Mouse (Mus musculus) myocyte (in vitro differentiated cells): ENCODE measurements around the gene Omt2b.

ENCODE experiments used
- CEBPB ChIP-seq: IDR thresholded peaks from 2 replicates; pipeline ENCODE4 v1.6.1; 2011; ENCODE audit warnings: mild to moderate bottlenecking, moderate library complexity; ENCODE audit not compliant: poor library complexity, insufficient read depth, severe bottlenecking
- MAX ChIP-seq: IDR thresholded peaks from one replicate; pipeline ENCODE4 v1.6.1; 2011; ENCODE audit warnings: low read depth, mild to moderate bottlenecking, control low read depth
- MYOD1 ChIP-seq, 3 experiments: IDR thresholded peaks; one replicate each; pipeline ENCODE4 v1.6.1; 2011; ENCODE audit warnings: control low read depth in 2 of 3, low read depth in 2 of 3, mild to moderate bottlenecking in 2 of 3, moderate library complexity in 1 of 3; ENCODE audit not compliant: insufficient read length in 2 of 3, control insufficient read depth in 1 of 3
- MYOG ChIP-seq, 3 experiments: IDR thresholded peaks; one replicate each; pipeline ENCODE4 v1.6.1; 2011; ENCODE audit warnings: control low read depth in 2 of 3, low read depth in 2 of 3, mild to moderate bottlenecking in 2 of 3; ENCODE audit not compliant: insufficient read length in 2 of 3, control insufficient read depth in 1 of 3, insufficient read depth in 1 of 3
- POLR2A ChIP-seq: IDR thresholded peaks from one replicate; pipeline ENCODE4 v1.6.1; 2011; ENCODE audit warnings: low read depth, mild to moderate bottlenecking, control low read depth, moderate library complexity; ENCODE audit not compliant: insufficient read length
- POLR2AphosphoS2 ChIP-seq: IDR thresholded peaks from one replicate; pipeline ENCODE4 v1.6.1; 2011; ENCODE audit warnings: low read depth, control low read depth; ENCODE audit not compliant: insufficient read length
- SRF ChIP-seq: IDR thresholded peaks from one replicate; pipeline ENCODE4 v1.6.1; 2011; ENCODE audit warnings: low read depth; ENCODE audit not compliant: control insufficient read depth, insufficient read length
- TCF12 ChIP-seq: IDR thresholded peaks from one replicate; pipeline ENCODE4 v1.6.1; 2011; ENCODE audit warnings: mild to moderate bottlenecking, control low read depth; ENCODE audit not compliant: poor library complexity, insufficient read depth, severe bottlenecking
- USF1 ChIP-seq: IDR thresholded peaks from one replicate; pipeline ENCODE4 v1.6.1; 2011; ENCODE audit warnings: low read depth, mild to moderate bottlenecking, control low read depth, moderate library complexity

GRCm38 (mm10) chr9:78314696-78315095, 12.7 kb upstream of the Omt2b start, which contains the start of gene Omt2a:
- no peak for TF ChIP-seq CEBPB
- TF ChIP-seq MYOG (IDR thresholded peaks at IDR 0.05; ENCODE audit: control insufficient read depth in 1 of 3, insufficient read depth in 1 of 3, insufficient read length in 2 of 3, low read depth in 2 of 3), result no peak
- TF ChIP-seq POLR2A, result no peak
- TF ChIP-seq SRF, result no peak
- TF ChIP-seq POLR2AphosphoS2, result no peak
- TF ChIP-seq USF1, result no peak
- TF ChIP-seq MYOD1 (IDR thresholded peaks at IDR 0.05; ENCODE audit: control insufficient read depth in 1 of 3, insufficient read length in 2 of 3, low read depth in 2 of 3), result no peak
- TF ChIP-seq TCF12, result no peak
- no peak for TF ChIP-seq MAX
